8 mouse cellular contexts compared by ENCODE assay signal in genomic region chr3:103429227-103429788, GRCm38 (mm10).
A peak's percentile ranks its signal among the peaks of the same experiment; 100 is the strongest.
DNase-seq lines count a peak whose midpoint lies in the region; ATAC-seq and TF ChIP-seq lines count a peak whose summit lies in the region.

No protein-coding gene starts in this region.

- peak; percentile 57 for TF ChIP-seq CTCF in cerebellum, adult 2 months (IDR thresholded peaks at IDR 0.05; ENCODE audit: borderline replicate concordance, insufficient read depth, low read depth, low read length)

- DNase-seq in forebrain, embryonic 11.5 days (ENCODE audit: low spot score), result no peak
- DNase-seq in midbrain, embryonic 10.5 days (ENCODE audit: low spot score), result peak; percentile 24
- DNase-seq in midbrain, embryonic 14.5 days, result no peak
- peak in 1 of 2 experiments; percentile 38 for DNase-seq in cerebellum, adult 2 months
- DNase-seq in layer of hippocampus, postnatal 36 days, result no peak
- DNase-seq in spleen, postnatal 14 days (ENCODE audit: low spot score in 2 of 2), result no peak

- no peak overlapping the region for H3K27ac ChIP-seq in forebrain, embryonic 16.5 days (ENCODE audit: low read length)
- no peak overlapping the region for H3K27ac ChIP-seq in forebrain, embryonic 11.5 days (ENCODE audit: low read depth, low read length)
- H3K27ac ChIP-seq in midbrain, embryonic 10.5 days (replicated peaks), result 0 out of 2 replicates have a peak overlapping the region, but pooled peaks have one; percentile 38
- H3K27ac ChIP-seq in midbrain, embryonic 14.5 days (replicated peaks; ENCODE audit: low read depth, low read length), result no peak overlapping the region
- H3K27ac ChIP-seq in cerebellum, adult 2 months (ENCODE audit: insufficient read depth, low read length), result no peak overlapping the region

- no peak for TF ChIP-seq POLR2A in cerebellum, adult 2 months (IDR thresholded peaks at IDR 0.05; ENCODE audit: borderline replicate concordance, insufficient read depth, low read length)

- H3K4me2 ChIP-seq in forebrain, embryonic 16.5 days (ENCODE audit: low read length), result no peak overlapping the region
- no peak overlapping the region for H3K4me2 ChIP-seq in forebrain, embryonic 11.5 days (ENCODE audit: low read depth, low read length, severe bottlenecking)
- no peak overlapping the region for H3K4me2 ChIP-seq in midbrain, embryonic 14.5 days (ENCODE audit: low read length)

- H3K9ac ChIP-seq in forebrain, embryonic 16.5 days (replicated peaks; ENCODE audit: low read depth, low read length), result no peak overlapping the region
- H3K9ac ChIP-seq in forebrain, embryonic 11.5 days (ENCODE audit: low read length), result no peak overlapping the region
- H3K9ac ChIP-seq in midbrain, embryonic 14.5 days (replicated peaks; ENCODE audit: low read length), result no peak overlapping the region

- ATAC-seq in forebrain, embryonic 16.5 days, result peak; percentile 68
- no peak for ATAC-seq in forebrain, embryonic 11.5 days (replicated peaks; ENCODE audit: low FRiP score)
- ATAC-seq in midbrain, embryonic 14.5 days (ENCODE audit: low FRiP score, low TSS enrichment), result no peak
- ATAC-seq in megakaryocyte progenitor cell, adult 5-6 weeks (replicated peaks; ENCODE audit: poor library complexity), result peak; percentile 66

- WGBS in forebrain, embryonic 16.5 days, result 10% methylated on average over 5 of the region's 5 CpGs
- 20% methylated on average over 5 of the region's 5 CpGs for WGBS in forebrain, embryonic 11.5 days
- 17% methylated on average over 5 of the region's 5 CpGs for WGBS in midbrain, embryonic 10.5 days
- WGBS in midbrain, embryonic 14.5 days, result 19% methylated on average over 5 of the region's 5 CpGs
- WGBS in cerebellum, adult 2 months, result 21% methylated on average over 5 of the region's 5 CpGs

- H3K36me3 ChIP-seq in forebrain, embryonic 16.5 days (ENCODE audit: control insufficient read depth, insufficient read depth), result no peaks in the 10 kb centered on the region
- no peaks in the 10 kb centered on the region for H3K36me3 ChIP-seq in forebrain, embryonic 11.5 days (ENCODE audit: control insufficient read depth, insufficient read depth, low read length)
- no peaks in the 10 kb centered on the region for H3K36me3 ChIP-seq in midbrain, embryonic 10.5 days
- no peaks in the 10 kb centered on the region for H3K36me3 ChIP-seq in midbrain, embryonic 14.5 days (ENCODE audit: control insufficient read depth, insufficient read depth, low read length)

- no peaks in the 10 kb centered on the region for H3K9me3 ChIP-seq in forebrain, embryonic 16.5 days (ENCODE audit: control insufficient read depth, low read length)
- H3K9me3 ChIP-seq in forebrain, embryonic 11.5 days (ENCODE audit: control insufficient read depth, low read length), result no peaks in the 10 kb centered on the region
- H3K9me3 ChIP-seq in midbrain, embryonic 10.5 days (replicated peaks), result no peaks in the 10 kb centered on the region
- no peaks in the 10 kb centered on the region for H3K9me3 ChIP-seq in midbrain, embryonic 14.5 days (ENCODE audit: control insufficient read depth, low read length)

- H3K27me3 ChIP-seq in forebrain, embryonic 16.5 days (replicated peaks; ENCODE audit: control insufficient read depth, insufficient read depth, low read length), result no peaks in the 10 kb centered on the region
- H3K27me3 ChIP-seq in forebrain, embryonic 11.5 days (ENCODE audit: control insufficient read depth, insufficient read depth, low read length), result no peaks in the 10 kb centered on the region
- no peaks in the 10 kb centered on the region for H3K27me3 ChIP-seq in midbrain, embryonic 10.5 days (ENCODE audit: low read depth, poor library complexity, severe bottlenecking)
- no peaks in the 10 kb centered on the region for H3K27me3 ChIP-seq in midbrain, embryonic 14.5 days (ENCODE audit: control insufficient read depth, insufficient read depth, low read length)
- no peaks in the 10 kb centered on the region for H3K27me3 ChIP-seq in cerebellum, adult 2 months (ENCODE audit: control insufficient read depth, insufficient read depth, low read length)

- H3K4me1 ChIP-seq in forebrain, embryonic 16.5 days (replicated peaks; ENCODE audit: control insufficient read depth, insufficient read depth, low read length), result no peaks in the 10 kb centered on the region
- no peaks in the 10 kb centered on the region for H3K4me1 ChIP-seq in forebrain, embryonic 11.5 days (replicated peaks; ENCODE audit: control insufficient read depth, insufficient read depth, low read length)
- no peaks in the 10 kb centered on the region for H3K4me1 ChIP-seq in midbrain, embryonic 10.5 days
- no peaks in the 10 kb centered on the region for H3K4me1 ChIP-seq in midbrain, embryonic 14.5 days (ENCODE audit: control insufficient read depth, insufficient read depth, low read length)
- H3K4me1 ChIP-seq in cerebellum, adult 2 months (ENCODE audit: control insufficient read depth, insufficient read depth, low read length), result no peaks in the 10 kb centered on the region

- no peak overlapping the region for H3K4me3 ChIP-seq in forebrain, embryonic 16.5 days (replicated peaks; ENCODE audit: low read length)
- H3K4me3 ChIP-seq in forebrain, embryonic 11.5 days (ENCODE audit: low read depth, low read length), result no peak overlapping the region
- H3K4me3 ChIP-seq in midbrain, embryonic 10.5 days, result no peak overlapping the region
- H3K4me3 ChIP-seq in midbrain, embryonic 14.5 days (replicated peaks; ENCODE audit: low read depth, low read length), result no peak overlapping the region
- H3K4me3 ChIP-seq in cerebellum, adult 2 months (replicated peaks; ENCODE audit: insufficient read depth, low read depth, low read length), result no peak overlapping the region

Comparison
In these comparisons a context has a peak if more than half of its experiments do, and no peak if none do; other contexts are left out.
1. ATAC-seq: peak in forebrain, embryonic 16.5 days (single experiment) and megakaryocyte progenitor cell, adult 5-6 weeks (single experiment); none in forebrain, embryonic 11.5 days (single experiment) and midbrain, embryonic 14.5 days (single experiment).